Mouse (Mus musculus): ENCODE measurements around the gene Ccdc163. TPM values are rescaled to one million over a fixed set of nuclear protein-coding genes. Genes with fewer than 3 reads are reported as not detected.

The Ccdc163 gene
- polyA plus RNA-seq (2015; fragmentation: Illumina TruSeq; extraction: RNeasy Lipid Tissue Mini Kit (QIAGEN cat#74804); ENCODE audit: low read depth, low replicate concordance) = 9.7 TPM

DNA sequence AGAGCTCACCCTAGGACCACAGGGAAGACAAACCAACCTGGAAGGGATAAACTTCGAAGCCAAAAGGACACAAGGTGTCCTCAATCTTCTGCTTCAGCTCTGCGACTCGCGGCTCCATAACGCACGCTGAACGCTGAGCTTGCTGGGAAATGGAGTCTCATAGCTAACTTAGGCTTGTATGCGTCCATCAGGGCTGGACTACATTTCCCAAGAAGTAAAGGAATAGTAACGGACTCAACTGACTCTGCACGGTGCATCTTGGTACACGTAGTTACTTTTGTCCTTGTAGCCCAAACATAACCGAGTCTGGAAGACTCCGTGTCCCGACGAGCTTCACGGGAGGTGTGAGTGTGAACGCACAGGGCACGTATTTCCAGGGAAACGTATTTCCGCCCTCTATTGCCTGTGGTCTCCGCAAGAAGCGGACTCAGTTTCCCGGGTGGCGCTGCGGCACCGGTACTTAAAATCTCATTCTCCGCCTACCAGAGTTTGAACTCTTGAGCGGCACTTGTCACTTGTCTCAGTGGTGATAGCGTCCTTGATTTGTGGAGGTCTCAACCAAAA, at the start of gene Ccdc163, which contains the start of gene Mmachc:
Ccdc163 (plus strand) TSS at position 309 of the 564 bp plus-strand sequence.
Mmachc (minus strand) TSS at position 206 of the 564 bp plus-strand sequence.

DNA sequence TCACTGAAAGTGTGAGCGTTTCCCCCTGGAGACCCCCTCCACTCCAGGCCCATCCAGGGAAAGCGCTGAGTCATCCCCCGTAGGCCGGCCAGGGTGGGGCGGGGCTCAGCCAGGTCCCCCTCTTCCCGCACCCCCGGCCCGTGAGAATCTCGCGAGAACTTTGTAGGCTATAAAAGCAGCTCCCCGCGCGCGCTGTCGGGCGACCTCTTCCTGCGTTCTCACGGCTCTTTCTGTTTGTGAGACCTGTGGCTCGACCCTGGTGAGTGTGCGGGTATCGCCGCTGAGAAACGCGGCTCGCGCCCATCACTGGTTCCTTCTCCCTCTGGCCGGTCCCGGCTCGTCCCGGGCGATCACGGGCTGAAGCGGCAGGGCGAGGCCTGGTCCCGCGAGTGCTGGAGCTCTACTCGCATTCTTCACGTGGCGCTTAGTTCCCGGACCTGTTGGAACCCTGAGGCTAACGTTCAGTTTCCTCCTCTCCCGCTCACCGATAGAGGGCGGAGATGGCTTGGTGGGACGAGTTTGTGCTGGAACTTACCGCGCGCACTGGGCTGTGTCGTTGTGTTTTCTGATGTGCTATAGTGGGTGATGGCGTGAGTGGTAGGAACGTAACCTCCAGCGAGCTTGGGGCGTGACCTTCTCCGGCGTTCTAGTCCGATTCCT, 22.8 kb upstream of the Ccdc163 start, which contains the start of gene Prdx1:
Prdx1 (plus strand) TSS at position 143 of the 660 bp plus-strand sequence.

DNA sequence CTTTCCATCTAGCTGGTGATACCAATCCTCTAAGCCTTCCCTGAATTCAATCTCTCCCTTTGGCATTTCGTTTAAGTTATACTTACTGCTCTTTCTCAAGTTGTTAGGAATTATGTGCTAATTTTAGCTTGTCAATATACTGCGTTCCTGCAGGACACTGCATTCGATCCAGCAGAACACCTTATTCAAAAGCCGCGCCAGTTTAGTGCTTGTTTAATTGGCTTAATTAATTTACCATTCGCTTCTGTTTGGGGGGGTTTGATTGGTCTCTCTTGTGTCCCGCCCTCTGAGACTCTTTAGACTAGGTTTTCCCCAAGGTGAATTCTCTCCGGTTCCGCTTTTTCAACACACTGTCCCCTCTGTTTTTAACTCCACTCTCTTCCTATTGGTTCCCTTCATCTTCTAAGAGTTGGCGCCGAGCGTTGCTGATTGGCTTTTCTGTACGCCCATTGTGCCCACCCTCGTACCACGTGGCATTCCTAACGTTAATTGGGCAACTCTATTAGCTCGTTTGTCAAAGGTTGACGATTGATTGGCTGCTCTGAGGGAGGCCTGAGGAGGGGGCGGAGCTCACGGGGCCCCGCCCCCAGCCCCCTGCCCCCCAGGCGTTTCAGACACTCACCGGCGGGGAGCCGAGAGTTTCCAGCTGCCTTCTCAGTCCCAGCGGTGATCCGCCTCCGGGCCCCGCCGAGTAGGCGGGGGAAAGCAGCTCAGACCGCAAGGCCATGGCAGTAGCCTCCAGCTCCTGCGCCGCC, 12.2 kb downstream of the Ccdc163 start, which contains the start of gene Tesk2:
Tesk2 (plus strand) TSS at position 606 of the 755 bp plus-strand sequence.

Other genes with a start within 250 kb of the Ccdc163 start
- gene Mast2, start 244.3 kb upstream of the Ccdc163 start, polyA plus RNA-seq (2015; fragmentation: Illumina TruSeq; extraction: RNeasy Lipid Tissue Mini Kit (QIAGEN cat#74804); ENCODE audit: low read depth, low replicate concordance) = 57.2 TPM
- 14.1 TPM for gene Ipp, start 201.0 kb upstream of the Ccdc163 start, polyA plus RNA-seq (2015; fragmentation: Illumina TruSeq; extraction: RNeasy Lipid Tissue Mini Kit (QIAGEN cat#74804); ENCODE audit: low read depth, low replicate concordance)
- gene Tmem69, start 152.6 kb upstream of the Ccdc163 start, polyA plus RNA-seq (2015; fragmentation: Illumina TruSeq; extraction: RNeasy Lipid Tissue Mini Kit (QIAGEN cat#74804); ENCODE audit: low read depth, low replicate concordance) = 15.0 TPM
- gene Gpbp1l1, start 150.9 kb upstream of the Ccdc163 start, polyA plus RNA-seq (2015; fragmentation: Illumina TruSeq; extraction: RNeasy Lipid Tissue Mini Kit (QIAGEN cat#74804); ENCODE audit: low read depth, low replicate concordance) = 29.4 TPM
- gene Ccdc17, start 111.9 kb upstream of the Ccdc163 start, polyA plus RNA-seq (2015; fragmentation: Illumina TruSeq; extraction: RNeasy Lipid Tissue Mini Kit (QIAGEN cat#74804); ENCODE audit: low read depth, low replicate concordance) = 3.6 TPM
- 22.9 TPM for gene Nasp, start 80.6 kb upstream of the Ccdc163 start, polyA plus RNA-seq (2015; fragmentation: Illumina TruSeq; extraction: RNeasy Lipid Tissue Mini Kit (QIAGEN cat#74804); ENCODE audit: low read depth, low replicate concordance)
- gene Akr1a1, start 56.8 kb upstream of the Ccdc163 start, polyA plus RNA-seq (2015; fragmentation: Illumina TruSeq; extraction: RNeasy Lipid Tissue Mini Kit (QIAGEN cat#74804); ENCODE audit: low read depth, low replicate concordance) = 595 TPM
- gene Prdx1, start 23.0 kb upstream of the Ccdc163 start, polyA plus RNA-seq (2015; fragmentation: Illumina TruSeq; extraction: RNeasy Lipid Tissue Mini Kit (QIAGEN cat#74804); ENCODE audit: low read depth, low replicate concordance) = 388 TPM
- gene Mmachc, start 103 bp upstream of the Ccdc163 start, polyA plus RNA-seq (2015; fragmentation: Illumina TruSeq; extraction: RNeasy Lipid Tissue Mini Kit (QIAGEN cat#74804); ENCODE audit: low read depth, low replicate concordance) = 19.7 TPM
- gene Tesk2, start 12.4 kb downstream of the Ccdc163 start, polyA plus RNA-seq (2015; fragmentation: Illumina TruSeq; extraction: RNeasy Lipid Tissue Mini Kit (QIAGEN cat#74804); ENCODE audit: low read depth, low replicate concordance) = 5.9 TPM
- gene Toe1, start 99.1 kb downstream of the Ccdc163 start, polyA plus RNA-seq (2015; fragmentation: Illumina TruSeq; extraction: RNeasy Lipid Tissue Mini Kit (QIAGEN cat#74804); ENCODE audit: low read depth, low replicate concordance) = 17.2 TPM
- 4.6 TPM for gene Mutyh, start 99.2 kb downstream of the Ccdc163 start, polyA plus RNA-seq (2015; fragmentation: Illumina TruSeq; extraction: RNeasy Lipid Tissue Mini Kit (QIAGEN cat#74804); ENCODE audit: low read depth, low replicate concordance)
- gene Hpdl, start 113.2 kb downstream of the Ccdc163 start, polyA plus RNA-seq (2015; fragmentation: Illumina TruSeq; extraction: RNeasy Lipid Tissue Mini Kit (QIAGEN cat#74804); ENCODE audit: low read depth, low replicate concordance) = 2.0 TPM
- 7.0 TPM for gene Zswim5, start 168.9 kb downstream of the Ccdc163 start, polyA plus RNA-seq (2015; fragmentation: Illumina TruSeq; extraction: RNeasy Lipid Tissue Mini Kit (QIAGEN cat#74804); ENCODE audit: low read depth, low replicate concordance)

Data from brain, adult 10 weeks (tissue).